Mouse (Mus musculus): ENCODE measurements around the gene Gm10134.
"Not testable (repeated sequence)": the region's sequence is repeated elsewhere in the genome, so short reads cannot be mapped to it uniquely, and the experiment has no call there.

The Gm10134 gene

GRCm38 (mm10) chr2:28506291-28506690 lies 396 bp downstream of the Gm10134 start:
- DNase-seq, result no peak

GRCm38 (mm10) chr2:28511600-28511999 lies 5.7 kb downstream of the Gm10134 start:
- DNase-seq, result not testable (repeated sequence)

- DNase-seq, result peak; percentile 79 to 87
Measured at GRCm38 (mm10) chr2:28512798-28513401, 7.0 kb downstream of the Gm10134 start, which contains the start of gene Ralgds. TSS of gene Ralgds (plus strand) at chr2:28513125.

- peak; percentile 57 to 65 for DNase-seq
Measured at GRCm38 (mm10) chr2:28513431-28514370, 7.8 kb downstream of the Gm10134 start.

GRCm38 (mm10) chr2:28514489-28514888 lies 8.6 kb downstream of the Gm10134 start:
- DNase-seq, result peak; percentile 93 to 94

- peak; percentile 88 to 92 for DNase-seq
Measured at GRCm38 (mm10) chr2:28517206-28517909, 11.5 kb downstream of the Gm10134 start.

- no peak for DNase-seq
Measured at GRCm38 (mm10) chr2:28518231-28518630, 12.3 kb downstream of the Gm10134 start.

GRCm38 (mm10) chr2:28520581-28520980 lies 14.7 kb downstream of the Gm10134 start:
- DNase-seq, result no peak

GRCm38 (mm10) chr2:28521571-28522151 lies 15.8 kb downstream of the Gm10134 start:
- no peak for DNase-seq

GRCm38 (mm10) chr2:28522166-28522565 lies 16.3 kb downstream of the Gm10134 start:
- DNase-seq, result no peak

- DNase-seq, result peak; percentile 85 to 89
Measured at GRCm38 (mm10) chr2:28523643-28524117, 17.8 kb downstream of the Gm10134 start.

GRCm38 (mm10) chr2:28524406-28524805 lies 18.5 kb downstream of the Gm10134 start:
- no peak for DNase-seq

GRCm38 (mm10) chr2:28525219-28525942 lies 19.5 kb downstream of the Gm10134 start:
- DNase-seq, result peak; percentile 51 to 69

GRCm38 (mm10) chr2:28525943-28526876 lies 20.3 kb downstream of the Gm10134 start:
- DNase-seq, result peak in 1 of 2 experiments; percentile 50

GRCm38 (mm10) chr2:28527436-28528353 lies 21.8 kb downstream of the Gm10134 start:
- no peak for DNase-seq

GRCm38 (mm10) chr2:28528354-28528730 lies 22.4 kb downstream of the Gm10134 start:
- DNase-seq, result no peak

- DNase-seq, result no peak
Measured at GRCm38 (mm10) chr2:28529856-28530255, 24.0 kb downstream of the Gm10134 start.

- DNase-seq, result no peak
Measured at GRCm38 (mm10) chr2:28530311-28530710, 24.4 kb downstream of the Gm10134 start.

- DNase-seq, result peak; percentile 91 to 94
Measured at GRCm38 (mm10) chr2:28532938-28533771, 27.3 kb downstream of the Gm10134 start.
